8 mouse cellular contexts compared by ENCODE assay signal in genomic region chr11:110398553-110399239, GRCm38 (mm10). TPM values are rescaled to one million over a fixed set of nuclear protein-coding genes. Genes with fewer than 3 reads are reported as not detected.
A peak's percentile ranks its signal among the peaks of the same experiment; 100 is the strongest.
DNase-seq lines count a peak whose midpoint lies in the region; ATAC-seq lines count a peak whose summit lies in the region.

TSS of gene Map2k6 (plus strand) at chr11:110399122.

- peak within 1 kb of the TSS; percentile 78 for H3K9ac ChIP-seq in hindbrain, embryonic 13.5 days

- H3K27ac ChIP-seq in hindbrain, embryonic 13.5 days: peak within 1 kb of the TSS; percentile 23; the same call in 1 of the 2 replicates

- H3K4me3 ChIP-seq in hindbrain, embryonic 13.5 days: peak within 1 kb of the TSS; percentile 66

- no peaks in the 10 kb centered on the region for H3K36me3 ChIP-seq in hindbrain, embryonic 13.5 days

- DNase-seq in WW6 (ENCODE audit: low read depth, low spot score): peak; percentile 73
- DNase-seq in cerebellum, postnatal 36 days: peak; percentile 81 to 83
- peak; percentile 67 to 75 for DNase-seq in frontal cortex, postnatal 25 days (ENCODE audit: low spot score in 2 of 2)
- peak; percentile 59 to 69 for DNase-seq in layer of hippocampus, postnatal 25 days (ENCODE audit: extremely low spot score in 1 of 2, low spot score in 1 of 2)
- peak; percentile 79 for DNase-seq in lung, postnatal 14 days
- peak; percentile 75 for DNase-seq in ovary, postnatal 36 days (ENCODE audit: low spot score)
- peak; percentile 89 for DNase-seq in thymus, postnatal 14 days

- peaks cover 51% of the 10 kb centered on the region for H3K4me1 ChIP-seq in hindbrain, embryonic 13.5 days (replicated peaks)

- peak; percentile 94 for ATAC-seq in hindbrain, embryonic 13.5 days (ENCODE audit: low FRiP score)

- H3K4me2 ChIP-seq in hindbrain, embryonic 13.5 days: peak within 1 kb of the TSS; percentile 67

- H3K9me3 ChIP-seq in hindbrain, embryonic 13.5 days: no peaks in the 10 kb centered on the region

- H3K27me3 ChIP-seq in hindbrain, embryonic 13.5 days: 0 out of 2 replicates have a peak, but pooled peaks cover 7% of the 10 kb centered on the region

- WGBS in hindbrain, embryonic 13.5 days: 11% methylated on average over 20 of the region's 20 CpGs

RNA-seq across cellular contexts. Expression of gene Map2k6, which starts in this region (rescaled TPM):
- polyA plus RNA-seq in hindbrain, embryonic 13.5 days (2015; fragmentation: Nextera tagmentation; extraction: Ambion mirVana): 26.6 and 33.6 TPM in 2 replicates
- 10 to 100 TPM; 30.2 to 34.7 TPM for total RNA-seq in layer of hippocampus, postnatal 25 days (2021)

Comparison
In these comparisons a context has a peak if more than half of its experiments do, and no peak if none do; other contexts are left out.
1. Peak in every context shown above with its lines: DNase-seq, ATAC-seq, H3K4me3 ChIP-seq and H3K27ac ChIP-seq.